Mouse (Mus musculus) ovary, adult 10 weeks (tissue): Measurements from ENCODE around the gene Cpox. TPM values are rescaled to one million over a fixed set of nuclear protein-coding genes. Genes with fewer than 3 reads are reported as not detected.

Experiments used
- polyA plus RNA-seq: library from polyadenylated mRNA; stranded (reverse); fragments of 350-450 nt; fragmentation: Illumina TruSeq; extraction: RNeasy Lipid Tissue Mini Kit (QIAGEN cat#74804); gene quantifications from one replicate; pipeline ENCODE4 v1.2.3, GENCODE M21; 2014

The Cpox gene
- polyA plus RNA-seq, result 64.7 TPM

DNA sequence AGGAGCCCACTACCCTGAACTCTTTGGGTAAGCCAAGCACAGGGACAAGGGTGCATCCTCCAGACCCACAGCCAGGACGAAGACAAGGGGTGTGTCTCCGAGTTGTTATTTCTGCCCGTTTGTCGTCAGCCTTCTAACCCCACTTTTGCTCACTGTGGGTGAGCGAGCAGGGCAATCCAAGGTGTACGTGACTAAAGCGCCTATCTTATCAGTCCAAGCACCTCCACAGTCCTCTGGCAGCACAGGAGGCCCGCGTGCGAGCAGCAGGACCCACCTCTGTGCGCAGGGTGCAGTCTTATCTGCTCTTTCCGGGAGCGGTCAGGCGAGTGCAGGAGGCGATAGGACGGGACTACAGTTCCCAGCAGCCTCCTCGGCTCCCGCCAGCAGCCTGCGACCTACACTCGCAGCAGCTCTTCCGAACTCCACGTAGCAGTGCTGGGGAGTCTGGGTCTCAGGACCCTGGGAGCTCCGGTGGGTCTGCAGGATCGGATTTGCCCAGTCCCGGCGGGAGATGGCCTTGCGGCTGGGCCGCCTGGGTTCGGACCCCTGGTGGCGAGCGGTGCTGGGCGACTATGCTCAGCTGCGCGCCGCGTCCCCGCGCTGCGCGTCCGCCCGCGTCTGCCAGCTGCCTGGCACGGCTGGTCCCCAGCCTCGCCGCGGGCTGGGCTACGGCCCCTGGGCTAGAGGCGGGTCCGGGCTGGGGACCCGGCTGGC lies at the start of gene Cpox:
Gene Cpox, plus strand, starts transcription at position 376 of the 714 bp plus-strand sequence.

DNA sequence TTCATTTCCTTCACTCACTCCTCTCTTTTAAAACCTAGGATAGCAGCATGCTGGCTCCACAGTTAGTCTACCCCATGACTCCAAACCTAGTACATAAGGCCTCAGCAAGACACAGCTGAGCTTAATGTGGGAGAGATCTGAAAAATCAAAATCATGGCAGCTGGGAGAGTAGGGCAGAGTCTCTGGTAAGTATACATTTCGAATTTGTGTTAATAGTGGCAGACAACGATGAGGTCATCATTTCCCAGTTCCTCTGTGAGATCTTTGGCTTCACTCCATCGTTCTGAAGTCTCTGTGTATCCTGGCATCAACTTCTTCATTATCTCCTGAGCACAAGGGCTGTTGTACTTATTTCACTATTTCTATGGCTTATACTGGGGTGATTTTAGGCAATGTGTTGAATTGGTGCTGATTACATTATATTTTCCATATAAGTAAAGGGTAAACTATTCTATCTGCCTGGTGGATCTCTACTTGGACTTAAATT lies 31.4 kb upstream of the Cpox start, which contains the start of gene E330017A01Rik:
Gene E330017A01Rik, minus strand, starts transcription at position 51 of the 487 bp plus-strand sequence.

DNA sequence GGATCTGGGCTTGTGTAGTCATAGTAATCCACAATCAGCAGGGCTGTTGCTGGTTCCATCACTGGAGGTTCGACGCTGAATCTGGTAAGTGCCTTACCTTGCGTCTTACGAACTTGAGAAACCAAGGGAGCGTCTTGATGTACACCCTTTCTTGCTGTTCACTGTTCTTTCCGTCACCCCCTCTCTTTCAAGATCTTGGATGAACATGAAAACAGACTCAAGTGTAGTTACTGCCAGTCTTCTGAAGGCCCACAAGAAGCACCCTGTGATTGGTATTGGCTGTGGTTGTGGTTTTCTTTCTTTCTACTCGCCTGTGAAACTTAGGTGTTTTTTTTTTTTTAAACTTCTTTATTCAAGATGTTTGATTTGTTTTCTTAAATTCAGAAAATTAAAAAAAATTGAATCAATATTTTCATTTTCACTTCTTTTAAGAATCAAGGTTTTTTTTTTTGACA lies 48.6 kb downstream of the Cpox start, which contains the start of gene Gpr15:
Gene Gpr15, minus strand, starts transcription at position 405 of the 455 bp plus-strand sequence.

DNA sequence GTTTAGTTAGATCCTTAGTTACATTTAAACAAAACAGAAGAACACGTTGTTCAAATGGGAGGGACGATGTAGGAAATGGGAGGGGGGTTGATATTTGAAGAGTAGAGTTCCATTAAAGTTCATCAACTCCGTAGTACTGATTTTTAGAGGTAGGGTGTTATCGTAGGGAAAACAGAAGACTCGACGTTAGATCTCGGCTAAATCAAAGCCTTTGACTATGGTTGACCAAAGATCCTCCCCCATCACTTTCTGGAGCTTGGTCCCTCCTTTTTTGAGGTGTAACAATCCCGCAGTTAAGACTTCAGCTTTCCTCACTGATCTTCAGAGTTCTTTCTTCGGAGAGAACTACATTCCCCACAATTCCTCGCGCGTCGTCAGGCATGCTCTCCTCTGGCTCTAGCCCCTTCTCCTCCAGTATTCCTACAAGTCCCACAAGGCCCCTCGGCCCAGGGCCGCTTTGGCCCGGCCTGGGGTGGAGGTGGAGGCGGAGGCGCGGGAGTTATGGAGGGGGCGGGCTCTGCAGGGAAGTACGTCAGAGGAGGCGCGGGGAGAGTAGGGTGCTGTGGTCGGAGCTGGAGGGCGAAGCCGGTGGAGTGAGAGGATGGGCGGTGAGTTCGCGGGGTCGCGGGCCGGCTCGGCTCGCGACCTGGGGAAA lies 57.5 kb downstream of the Cpox start, which contains the start of gene Cldnd1:
Gene Cldnd1, plus strand, starts transcription at position 434 of the 655 bp plus-strand sequence.

DNA sequence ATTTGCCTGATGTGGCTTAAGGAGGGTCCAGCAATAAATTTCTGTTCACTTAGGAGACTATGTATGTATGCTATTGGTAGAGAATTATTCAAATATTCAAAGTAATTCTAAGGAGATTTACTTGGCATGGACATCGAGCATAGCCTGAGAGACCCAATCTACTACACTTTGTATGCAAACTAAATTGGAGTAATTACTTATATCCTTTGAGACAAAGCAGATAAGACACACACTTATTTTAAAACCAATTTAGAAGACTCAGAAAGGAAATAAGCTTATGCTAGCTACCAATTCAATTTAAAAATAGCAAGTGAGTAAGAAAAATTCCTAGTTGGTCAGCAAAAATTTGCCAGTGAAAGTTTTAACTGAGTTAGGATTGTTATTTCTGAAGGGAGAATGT lies 93.0 kb downstream of the Cpox start, which contains the start of gene Olfr172:
Gene Olfr172, minus strand, starts transcription at position 101 of the 400 bp plus-strand sequence.

Other genes starting within 250 kb of the Cpox start
- 105 TPM for gene St3gal6, start 146.0 kb upstream of the Cpox start, polyA plus RNA-seq
- 60.9 TPM for gene Gm813, start 53.3 kb upstream of the Cpox start, polyA plus RNA-seq
- 65.8 TPM for gene E330017A01Rik, start 31.6 kb upstream of the Cpox start, polyA plus RNA-seq
- gene Gpr15, start 48.8 kb downstream of the Cpox start, polyA plus RNA-seq, result not detected
- gene Cldnd1, start 57.6 kb downstream of the Cpox start, polyA plus RNA-seq, result 181 TPM
- not detected for gene Olfr172, start 92.9 kb downstream of the Cpox start, polyA plus RNA-seq
- gene Olfr173, start 130.0 kb downstream of the Cpox start, polyA plus RNA-seq, result not detected
- not detected for gene Olfr175-ps1, start 156.5 kb downstream of the Cpox start, polyA plus RNA-seq
- gene Olfr177, start 204.5 kb downstream of the Cpox start, polyA plus RNA-seq, result not detected
- not detected for gene Olfr178, start 221.8 kb downstream of the Cpox start, polyA plus RNA-seq